7 mouse cellular contexts compared by ENCODE assay signal in the genomic region with DNA sequence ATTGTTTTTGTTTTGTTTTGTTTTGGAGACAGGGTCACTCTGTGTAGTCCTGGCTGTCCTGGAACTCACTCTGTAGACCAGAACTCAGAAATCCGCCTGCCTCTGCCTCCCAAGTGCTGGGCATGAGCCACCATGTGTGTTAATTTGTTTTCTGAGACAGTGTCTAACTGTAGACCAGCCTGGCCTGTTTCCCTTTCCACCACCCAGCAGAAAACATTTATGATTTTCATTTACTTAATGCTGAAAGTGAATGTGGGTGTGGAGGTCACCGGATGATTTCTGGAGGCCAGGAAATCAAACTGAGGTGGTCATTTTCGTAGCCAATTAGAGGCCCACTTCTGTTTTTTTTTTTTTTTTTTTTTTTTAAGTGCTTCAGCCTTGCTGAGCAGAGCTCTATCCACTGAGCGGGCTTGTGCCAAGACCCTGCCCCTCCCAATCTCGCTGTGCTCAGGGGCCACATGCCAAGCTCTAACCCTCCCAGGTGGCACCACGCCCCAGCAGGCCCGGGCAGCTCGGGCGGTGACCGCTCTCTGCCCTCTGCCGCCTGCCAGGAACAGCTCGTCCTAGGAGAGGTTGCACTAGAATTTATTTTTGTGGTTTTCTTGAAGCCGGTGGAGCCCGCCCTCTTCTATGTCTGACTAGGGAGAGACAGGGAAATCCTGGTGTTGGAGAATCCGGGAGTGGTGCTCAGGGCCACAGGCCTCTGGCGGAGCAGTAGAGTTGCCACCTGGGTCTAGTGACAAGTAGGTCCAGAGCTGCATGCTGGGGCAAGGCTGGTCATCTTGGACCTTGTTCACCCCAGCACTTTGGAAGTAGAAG. TPM values are rescaled to one million over a fixed set of nuclear protein-coding genes. Genes with fewer than 3 reads are reported as not detected.
DNase-seq lines count a peak whose midpoint lies in the region; ATAC-seq and TF ChIP-seq lines count a peak whose summit lies in the region.

No protein-coding gene starts in this region.

- WGBS in embryonic facial prominence, embryonic 15.5 days: 14% methylated on average over 16 of the region's 16 CpGs
- 21% methylated on average over 16 of the region's 16 CpGs for WGBS in heart, embryonic 13.5 days
- 16% methylated on average over 16 of the region's 16 CpGs for WGBS in kidney, embryonic 15.5 days

- H3K4me3 ChIP-seq in E14TG2a.4 (replicated peaks; ENCODE audit: low read length): peak overlapping the region; percentile 66
- H3K4me3 ChIP-seq in embryonic facial prominence, embryonic 15.5 days (replicated peaks): peak overlapping the region; percentile 21
- H3K4me3 ChIP-seq in heart, embryonic 13.5 days: peak overlapping the region; percentile 29
- peak overlapping the region; percentile 5; the same call in 1 of the 2 replicates for H3K4me3 ChIP-seq in kidney, embryonic 15.5 days (replicated peaks)

- ATAC-seq in embryonic facial prominence, embryonic 15.5 days (ENCODE audit: insufficient number of reproducible peaks, low FRiP score, low TSS enrichment, low read depth): peak; percentile 75
- peak; percentile 28; the same call in 1 of the 2 replicates for ATAC-seq in heart, embryonic 13.5 days (ENCODE audit: extremely low read depth, insufficient number of reproducible peaks, low FRiP score, low TSS enrichment)
- ATAC-seq in kidney, embryonic 15.5 days (replicated peaks; ENCODE audit: low FRiP score): peak; percentile 63

- H3K4me1 ChIP-seq in E14TG2a.4 (replicated peaks; ENCODE audit: low read depth, low read length): peaks cover 85% of the 10 kb centered on the region
- peaks cover 56% of the 10 kb centered on the region for H3K4me1 ChIP-seq in embryonic facial prominence, embryonic 15.5 days
- peaks cover 43% of the 10 kb centered on the region for H3K4me1 ChIP-seq in heart, embryonic 13.5 days
- H3K4me1 ChIP-seq in kidney, embryonic 15.5 days: peaks cover 52% of the 10 kb centered on the region

- H3K9ac ChIP-seq in embryonic facial prominence, embryonic 15.5 days: no peak overlapping the region
- H3K9ac ChIP-seq in heart, embryonic 13.5 days: peak overlapping the region; percentile 78
- peak overlapping the region; percentile 28; the same call in 1 of the 2 replicates for H3K9ac ChIP-seq in kidney, embryonic 15.5 days

- H3K9me3 ChIP-seq in E14TG2a.4 (ENCODE audit: low read length): no peaks in the 10 kb centered on the region
- no peaks in the 10 kb centered on the region for H3K9me3 ChIP-seq in embryonic facial prominence, embryonic 15.5 days (replicated peaks)
- H3K9me3 ChIP-seq in heart, embryonic 13.5 days: no peaks in the 10 kb centered on the region
- no peaks in the 10 kb centered on the region for H3K9me3 ChIP-seq in kidney, embryonic 15.5 days (replicated peaks)

- peak overlapping the region; percentile 42 for H3K4me2 ChIP-seq in embryonic facial prominence, embryonic 15.5 days (replicated peaks)
- peak overlapping the region; percentile 61 for H3K4me2 ChIP-seq in heart, embryonic 13.5 days
- peak overlapping the region; percentile 50 for H3K4me2 ChIP-seq in kidney, embryonic 15.5 days

- peak overlapping the region; percentile 88 for H3K27ac ChIP-seq in embryonic facial prominence, embryonic 15.5 days (replicated peaks)
- H3K27ac ChIP-seq in heart, embryonic 13.5 days (replicated peaks): peak overlapping the region; percentile 90
- H3K27ac ChIP-seq in kidney, embryonic 15.5 days: peak overlapping the region; percentile 92

- no peak for TF ChIP-seq CTCF in E14TG2a.4 (conservative IDR thresholded peaks at IDR 0.05; ENCODE audit: low read length)

- no peaks in the 10 kb centered on the region for H3K27me3 ChIP-seq in E14TG2a.4 (ENCODE audit: insufficient read depth, low read length)
- H3K27me3 ChIP-seq in embryonic facial prominence, embryonic 15.5 days: no peaks in the 10 kb centered on the region
- H3K27me3 ChIP-seq in heart, embryonic 13.5 days (replicated peaks): no peaks in the 10 kb centered on the region
- no peaks in the 10 kb centered on the region for H3K27me3 ChIP-seq in kidney, embryonic 15.5 days

- peak; percentile 93 to 94 for DNase-seq in adrenal gland, adult (ENCODE audit: inconsistent age in 2 of 2, low spot score in 1 of 2)
- DNase-seq in lung, postnatal 25 days (ENCODE audit: low spot score): peak; percentile 96
- peak; percentile 54 to 56 for DNase-seq in spleen, postnatal 14 days (ENCODE audit: low spot score in 2 of 2)

- H3K36me3 ChIP-seq in E14TG2a.4 (ENCODE audit: insufficient read depth, low read length): peaks cover 37% of the 10 kb centered on the region
- H3K36me3 ChIP-seq in embryonic facial prominence, embryonic 15.5 days: peaks cover 36% of the 10 kb centered on the region
- H3K36me3 ChIP-seq in heart, embryonic 13.5 days: peaks cover 41% of the 10 kb centered on the region
- H3K36me3 ChIP-seq in kidney, embryonic 15.5 days: peaks cover 37% of the 10 kb centered on the region

RNA-seq across cellular contexts. Expression of gene Btbd2, which starts 7.5 kb away (rescaled TPM):
- polyA plus RNA-seq in embryonic facial prominence, embryonic 15.5 days (2015; fragmentation: Nextera tagmentation; extraction: Ambion mirVana): 82.2 and 82.7 TPM in 2 replicates
- 50.9 and 53.7 TPM in 2 replicates for polyA plus RNA-seq in heart, embryonic 13.5 days (2015; fragmentation: Nextera tagmentation; extraction: Ambion mirVana)
- 78.6 and 83.2 TPM in 2 replicates for polyA plus RNA-seq in kidney, embryonic 15.5 days (2015; fragmentation: Nextera tagmentation; extraction: Ambion mirVana)

RNA-seq across cellular contexts. Expression of gene Mknk2, which starts 13.5 kb away (rescaled TPM):
- polyA plus RNA-seq in embryonic facial prominence, embryonic 15.5 days (2015; fragmentation: Nextera tagmentation; extraction: Ambion mirVana): 99.0 and 105 TPM in 2 replicates
- 78.2 and 78.7 TPM in 2 replicates for polyA plus RNA-seq in heart, embryonic 13.5 days (2015; fragmentation: Nextera tagmentation; extraction: Ambion mirVana)
- polyA plus RNA-seq in kidney, embryonic 15.5 days (2015; fragmentation: Nextera tagmentation; extraction: Ambion mirVana): 95.3 and 103 TPM in 2 replicates

RNA-seq across cellular contexts. Expression of gene Mob3a, which starts 37.4 kb away (rescaled TPM):
- polyA plus RNA-seq in embryonic facial prominence, embryonic 15.5 days (2015; fragmentation: Nextera tagmentation; extraction: Ambion mirVana): 48.2 and 51.8 TPM in 2 replicates
- 26.0 and 27.2 TPM in 2 replicates for polyA plus RNA-seq in heart, embryonic 13.5 days (2015; fragmentation: Nextera tagmentation; extraction: Ambion mirVana)
- 37.7 and 41.5 TPM in 2 replicates for polyA plus RNA-seq in kidney, embryonic 15.5 days (2015; fragmentation: Nextera tagmentation; extraction: Ambion mirVana)

RNA-seq across cellular contexts. Expression of gene Izumo4, which starts 37.6 kb away (rescaled TPM):
- polyA plus RNA-seq in embryonic facial prominence, embryonic 15.5 days (2015; fragmentation: Nextera tagmentation; extraction: Ambion mirVana): 27.0 and 28.0 TPM in 2 replicates
- 12.7 and 13.5 TPM in 2 replicates for polyA plus RNA-seq in heart, embryonic 13.5 days (2015; fragmentation: Nextera tagmentation; extraction: Ambion mirVana)
- polyA plus RNA-seq in kidney, embryonic 15.5 days (2015; fragmentation: Nextera tagmentation; extraction: Ambion mirVana): 22.8 and 26.2 TPM in 2 replicates

RNA-seq across cellular contexts. Expression of gene Csnk1g2, which starts 41.8 kb away (rescaled TPM):
- 172 and 190 TPM in 2 replicates for polyA plus RNA-seq in embryonic facial prominence, embryonic 15.5 days (2015; fragmentation: Nextera tagmentation; extraction: Ambion mirVana)
- 87.5 and 89.0 TPM in 2 replicates for polyA plus RNA-seq in heart, embryonic 13.5 days (2015; fragmentation: Nextera tagmentation; extraction: Ambion mirVana)
- 156 and 183 TPM in 2 replicates for polyA plus RNA-seq in kidney, embryonic 15.5 days (2015; fragmentation: Nextera tagmentation; extraction: Ambion mirVana)

Comparison
In these comparisons a context has a peak if more than half of its experiments do, and no peak if none do; other contexts are left out.
1. Peak in every context shown above with its lines: DNase-seq, ATAC-seq, H3K4me3 ChIP-seq and H3K27ac ChIP-seq.
2. H3K4me3 ChIP-seq: peak in every context shown above with its lines; median percentile 66 in E14TG2a.4; 29 in heart, embryonic 13.5 days; 21 in embryonic facial prominence, embryonic 15.5 days; 5 in kidney, embryonic 15.5 days.